Mouse (Mus musculus) embryo, embryonic 10 days (tissue): ENCODE data around the gene Hs2st1.
"Not testable (repeated sequence)": the region's sequence is repeated elsewhere in the genome, so short reads cannot be mapped to it uniquely, and the experiment has no call there.

Experiments
- DNase-seq: peaks from one replicate; pipeline ENCODE4 v3.0.0-alpha.2; 2015; ENCODE audit warnings: low spot score

The Hs2st1 gene

GRCm38 (mm10) chr3:144570047-144570815, at the start of gene Hs2st1, which contains the start of gene Selenof:
Gene Hs2st1 (minus strand): TSS chr3:144570181.
Gene Selenof (plus strand): TSS chr3:144570304.
- peak; percentile 99 for DNase-seq

GRCm38 (mm10) chr3:144617633-144618180, 47.7 kb upstream of the Hs2st1 start:
- DNase-seq = no peak

- DNase-seq = peak; percentile 94
These were observed 46.9 kb upstream of the Hs2st1 start for GRCm38 (mm10) chr3:144616654-144617425.

GRCm38 (mm10) chr3:144615459-144615858, 45.5 kb upstream of the Hs2st1 start:
- DNase-seq = no peak

- DNase-seq = no peak
These were observed 44.7 kb upstream of the Hs2st1 start for GRCm38 (mm10) chr3:144614698-144615097.

- DNase-seq = no peak
These were observed 44.3 kb upstream of the Hs2st1 start for GRCm38 (mm10) chr3:144614277-144614676.

- no peak for DNase-seq
These were observed 42.4 kb upstream of the Hs2st1 start for GRCm38 (mm10) chr3:144612382-144612781.

GRCm38 (mm10) chr3:144611626-144612271, 41.8 kb upstream of the Hs2st1 start:
- DNase-seq = no peak

- DNase-seq = no peak
These were observed 40.8 kb upstream of the Hs2st1 start for GRCm38 (mm10) chr3:144610759-144611158.

- DNase-seq = no peak
These were observed 38.1 kb upstream of the Hs2st1 start for GRCm38 (mm10) chr3:144608090-144608489.

- no peak for DNase-seq
These were observed 36.5 kb upstream of the Hs2st1 start for GRCm38 (mm10) chr3:144606449-144606848.

GRCm38 (mm10) chr3:144605811-144606210, 35.8 kb upstream of the Hs2st1 start:
- not testable (repeated sequence) for DNase-seq

- no peak for DNase-seq
These were observed 34.2 kb upstream of the Hs2st1 start for GRCm38 (mm10) chr3:144604205-144604604.

GRCm38 (mm10) chr3:144603558-144603957, 33.6 kb upstream of the Hs2st1 start:
- DNase-seq = no peak

- no peak for DNase-seq
These were observed 32.8 kb upstream of the Hs2st1 start for GRCm38 (mm10) chr3:144602819-144603218.

GRCm38 (mm10) chr3:144602413-144602812, 32.4 kb upstream of the Hs2st1 start:
- DNase-seq = no peak

- no peak for DNase-seq
These were observed 27.9 kb upstream of the Hs2st1 start for GRCm38 (mm10) chr3:144597790-144598467.

- no peak for DNase-seq
These were observed 27.1 kb upstream of the Hs2st1 start for GRCm38 (mm10) chr3:144597121-144597520.

- DNase-seq = no peak
These were observed 23.2 kb upstream of the Hs2st1 start for GRCm38 (mm10) chr3:144592992-144593785.

- DNase-seq = no peak
These were observed 19.4 kb upstream of the Hs2st1 start for GRCm38 (mm10) chr3:144589189-144589890.
